ENCODE assay signal across 8 mouse cellular contexts in genomic region chr13:36117143-36118014, GRCm38 (mm10). TPM values are rescaled to one million over a fixed set of nuclear protein-coding genes. Genes with fewer than 3 reads are reported as not detected.
DNase-seq lines count a peak whose midpoint lies in the region; ATAC-seq lines count a peak whose summit lies in the region.

Gene Fars2 (plus strand): TSS chr13:36117412.
Gene Lyrm4 (minus strand): TSS chr13:36117526.

- H3K4me2 ChIP-seq in intestine, embryonic 14.5 days (ENCODE audit: low read length) = peak within 1 kb of the TSS; percentile 94

- H3K9me3 ChIP-seq in intestine, embryonic 14.5 days (ENCODE audit: control insufficient read depth, low read length) = no peaks in the 10 kb centered on the region

- WGBS in intestine, embryonic 14.5 days = 0% methylated on average over 70 of the region's 75 CpGs

- ATAC-seq in intestine, embryonic 14.5 days (replicated peaks; ENCODE audit: low FRiP score, low TSS enrichment, low read depth) = peak; percentile 98

- intact Hi-C loops in left cerebral cortex, postnatal 14 days (cut with DNase I) = loop anchor here (2.0 to 5.0 kb wide), 3 partner anchors 97 to 610 kb away; no protein-coding TSS in a partner anchor

- peak within 1 kb of the TSS; percentile 97 for H3K27ac ChIP-seq in intestine, embryonic 14.5 days (ENCODE audit: low read depth)

- peak within 1 kb of the TSS; percentile 90 for H3K4me3 ChIP-seq in intestine, embryonic 14.5 days (ENCODE audit: low read depth, low read length)

- H3K9ac ChIP-seq in intestine, embryonic 14.5 days (ENCODE audit: low read length) = peak within 1 kb of the TSS; percentile 76

- peak; percentile 94 to 98 for DNase-seq in adrenal gland, adult 18-20 months (ENCODE audit: low spot score in 2 of 2)
- DNase-seq in embryo, embryonic 11 days = peak; percentile 98
- peak; percentile 96 for DNase-seq in gastrocnemius, postnatal 25 days
- DNase-seq in intestine, embryonic 14.5 days (ENCODE audit: low spot score) = peak; percentile 99
- DNase-seq in left cerebral cortex, postnatal 14 days (ENCODE audit: low spot score in 2 of 2) = peak; percentile 94 to 95
- DNase-seq in mesoderm, embryonic 11.5 days (ENCODE audit: low read depth, low spot score) = peak; percentile 94
- peak; percentile 93 for DNase-seq in right cerebral cortex, postnatal 36 days (ENCODE audit: low spot score in 2 of 2)
- DNase-seq in yolk sac, embryonic 10.5 days (ENCODE audit: low spot score) = peak; percentile 97

- H3K4me1 ChIP-seq in intestine, embryonic 14.5 days (replicated peaks; ENCODE audit: control insufficient read depth, insufficient read depth, low read length) = no peaks in the 10 kb centered on the region; the same call in 1 of the 2 replicates

- H3K36me3 ChIP-seq in intestine, embryonic 14.5 days (ENCODE audit: control insufficient read depth, insufficient read depth, low read length) = no peaks in the 10 kb centered on the region

- H3K27me3 ChIP-seq in intestine, embryonic 14.5 days (replicated peaks; ENCODE audit: control insufficient read depth, insufficient read depth, low read length) = no peaks in the 10 kb centered on the region

RNA-seq across cellular contexts. Expression of gene Fars2, which starts in this region (rescaled TPM):
- total RNA-seq in adrenal gland, adult 18-20 months (2021) = 10 to 100 TPM; 87.9 to 92.2 TPM
- total RNA-seq in gastrocnemius, postnatal 25 days (2021) = 10 to 100 TPM; 37.2 to 37.9 TPM
- polyA plus RNA-seq in intestine, embryonic 14.5 days (2014; fragmentation: Nextera tagmentation; extraction: Ambion mirVana) = 37.6 and 40.6 TPM in 2 replicates
- 10 to 100 TPM; 36.5 to 37.8 TPM for total RNA-seq in left cerebral cortex, postnatal 14 days (2021)

RNA-seq across cellular contexts. Expression of gene Lyrm4, which starts in this region (rescaled TPM):
- 10 to 100 TPM; 15.5 to 18.3 TPM for total RNA-seq in adrenal gland, adult 18-20 months (2021)
- 1 to 10 TPM; 5.8 TPM for total RNA-seq in gastrocnemius, postnatal 25 days (2021)
- 27.4 and 28.5 TPM in 2 replicates for polyA plus RNA-seq in intestine, embryonic 14.5 days (2014; fragmentation: Nextera tagmentation; extraction: Ambion mirVana)
- total RNA-seq in left cerebral cortex, postnatal 14 days (2021) = 10 to 100 TPM; 22.5 to 23.2 TPM

Comparison
In these comparisons a context has a peak if more than half of its experiments do, and no peak if none do; other contexts are left out.
1. Peak in every context shown above with its lines: DNase-seq, ATAC-seq, H3K4me3 ChIP-seq and H3K27ac ChIP-seq.